Mouse (Mus musculus) liver, embryonic 14.5 days (tissue): ENCODE results near the gene Tns4. TPM values are rescaled to one million over a fixed set of nuclear protein-coding genes. Genes with fewer than 3 reads are reported as not detected.

Experiments
- ATAC-seq: fragments of 200-750 bp; cut with Nextera tagmentation; 2 replicates; pipeline ENCODE4 v1.8.0; 2017; ENCODE audit warnings: moderate number of reproducible peaks, mild to moderate bottlenecking, moderate library complexity; ENCODE audit not compliant: insufficient read depth
- DNase-seq, 3 experiments: peaks; one replicate each; pipeline ENCODE4 v3.0.0-alpha.2; 2012 to 2013; ENCODE audit warnings: low read depth in 3 of 3, low spot score in 3 of 3
- H3K27ac ChIP-seq: fragments of 300-500 bp; sonication (generic); 2 replicates; pipeline ENCODE4 v1.5.1; 2014; ENCODE audit warnings: moderate library complexity, mild to moderate bottlenecking, control low read depth, inconsistent platforms
- H3K27me3 ChIP-seq: fragments of 300-500 bp; sonication (generic); 2 replicates; pipeline ENCODE4 v1.6.1; 2014; ENCODE audit warnings: mild to moderate bottlenecking, low read length, moderate library complexity; ENCODE audit not compliant: control insufficient read depth, insufficient read depth
- H3K36me3 ChIP-seq: fragments of 300-500 bp; sonication (generic); replicated peaks from 2 replicates; pipeline ENCODE4 v1.6.1; 2014; ENCODE audit warnings: low read depth; ENCODE audit not compliant: control insufficient read depth, insufficient read depth
- H3K4me1 ChIP-seq, 2 experiments: fragments of 200-500 bp in 1 of 2; fragments of 300-500 bp in 1 of 2; sonication (generic) in 1 of 2; replicated peaks; 2 replicates each; pipeline ENCODE4 v1.6.1; 2012 to 2014; ENCODE audit warnings: antibody characterized with exemption in 1 of 2, inconsistent platforms in 1 of 2, low read length in 1 of 2; ENCODE audit not compliant: control insufficient read depth in 2 of 2, insufficient read depth in 2 of 2
- H3K4me2 ChIP-seq: fragments of 300-500 bp; sonication (generic); 2 replicates; pipeline ENCODE4 v1.6.1; 2014; ENCODE audit warnings: low read depth, mild to moderate bottlenecking, control low read depth, moderate library complexity
- H3K4me3 ChIP-seq, 2 experiments: fragments of 200-500 bp in 1 of 2; fragments of 300-500 bp in 1 of 2; sonication (generic) in 1 of 2; 2 replicates each; pipeline ENCODE4 v1.5.1; 2012 to 2014; ENCODE audit warnings: low read depth in 2 of 2, low read length in 2 of 2, mild to moderate bottlenecking in 2 of 2, control low read depth in 1 of 2, inconsistent platforms in 1 of 2, moderate library complexity in 1 of 2; ENCODE audit not compliant: insufficient read depth in 1 of 2
- H3K9ac ChIP-seq: fragments of 300-500 bp; sonication (generic); replicated peaks from 2 replicates; pipeline ENCODE4 v1.6.1; 2014; ENCODE audit warnings: mild to moderate bottlenecking, control low read depth, moderate library complexity
- H3K9me3 ChIP-seq: fragments of 300-500 bp; sonication (generic); 2 replicates; pipeline ENCODE4 v1.6.1; 2016; ENCODE audit warnings: low read length, mixed read lengths; ENCODE audit not compliant: control insufficient read depth
- CTCF ChIP-seq: IDR thresholded peaks from 2 replicates; pipeline ENCODE4 v1.5.1; 2016; ENCODE audit warnings: antibody characterized with exemption, low read depth, control low read depth
- EP300 ChIP-seq: IDR thresholded peaks from 2 replicates; pipeline ENCODE4 v1.6.1; 2016; ENCODE audit warnings: antibody characterized with exemption, low read depth
- WGBS: fragments of 180-500 bp; shearing (Covaris S2); extraction: QIAGEN DNeasy Blood & Tissue Kit; methylation state at CpG from one replicate; pipeline ENCODE4 v1.1.7; 2014; ENCODE audit not compliant: insufficient replicate concordance; 5-methylcytosine and 5-hydroxymethylcytosine counted together
- polyA plus RNA-seq, 2 experiments: library from polyadenylated mRNA; depleted of rRNA in 1 of 2; stranded (reverse) in 1 of 2; unstranded in 1 of 2; fragments of >200 nt; fragmentation: Nextera tagmentation in 1 of 2; extraction: Ambion mirVana in 1 of 2; gene quantifications; 2 replicates each; pipeline versions ENCODE4 v1.2.1 to v1.2.3; 2012 to 2014

The Tns4 gene
- polyA plus RNA-seq, 2 experiments, result 0.09 to 0.36 TPM

DNA sequence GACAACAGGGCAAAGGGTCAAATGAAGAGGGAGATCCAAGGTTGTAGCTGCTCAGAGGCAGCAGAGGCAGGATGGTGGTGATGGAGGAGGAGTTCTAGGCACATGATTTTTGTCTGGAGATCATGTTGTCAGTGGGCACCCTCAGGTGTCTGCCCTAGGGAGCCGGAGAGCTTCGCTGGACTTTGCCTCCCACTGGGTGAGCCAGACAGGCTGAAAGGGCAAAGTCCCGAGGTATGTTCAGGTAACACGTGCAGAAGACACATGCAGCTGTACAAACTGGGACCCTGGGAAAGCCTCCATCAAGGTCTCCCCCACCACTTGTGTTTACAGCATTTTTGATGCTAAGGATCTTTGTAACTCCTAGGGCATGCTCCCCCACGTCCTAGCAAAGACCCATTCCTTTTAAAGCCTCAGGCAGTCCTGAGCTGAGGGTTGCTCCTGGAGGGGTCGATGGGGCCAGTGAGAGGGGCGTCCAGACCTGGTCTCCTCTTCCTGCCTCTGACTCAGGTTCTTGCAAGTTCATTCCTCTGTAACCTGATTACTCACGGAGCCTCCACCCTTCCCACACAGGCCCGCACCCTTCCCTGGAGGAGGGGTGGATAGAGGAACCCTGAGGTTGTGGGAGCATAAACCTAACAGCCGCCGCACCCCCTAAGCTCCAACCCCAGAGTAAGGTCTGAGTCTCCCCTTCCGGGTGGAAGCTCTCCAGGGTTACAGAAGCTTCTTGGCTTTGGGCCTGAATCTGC, 17.0 kb upstream of the Tns4 start:
- TF ChIP-seq EP300 (no peak), CTCF (no peak)
- Histone ChIP-seq H3K27ac (no peak overlapping the region), H3K9me3 (no peaks in the 10 kb centered on the region), H3K36me3 (no peaks in the 10 kb centered on the region), H3K9ac (no peak overlapping the region), H3K4me1 (peaks cover 0 to 24% of the 10 kb centered on the region in 2 experiments; a peak in 2 of 4 replicates), H3K27me3 (no peaks in the 10 kb centered on the region), H3K4me2 (no peak overlapping the region), H3K4me3 (no peak overlapping the region)
- ATAC-seq, result no peak
- DNase-seq, result no peak
- 34% methylated on average over 12 of the region's 12 CpGs for WGBS

DNA sequence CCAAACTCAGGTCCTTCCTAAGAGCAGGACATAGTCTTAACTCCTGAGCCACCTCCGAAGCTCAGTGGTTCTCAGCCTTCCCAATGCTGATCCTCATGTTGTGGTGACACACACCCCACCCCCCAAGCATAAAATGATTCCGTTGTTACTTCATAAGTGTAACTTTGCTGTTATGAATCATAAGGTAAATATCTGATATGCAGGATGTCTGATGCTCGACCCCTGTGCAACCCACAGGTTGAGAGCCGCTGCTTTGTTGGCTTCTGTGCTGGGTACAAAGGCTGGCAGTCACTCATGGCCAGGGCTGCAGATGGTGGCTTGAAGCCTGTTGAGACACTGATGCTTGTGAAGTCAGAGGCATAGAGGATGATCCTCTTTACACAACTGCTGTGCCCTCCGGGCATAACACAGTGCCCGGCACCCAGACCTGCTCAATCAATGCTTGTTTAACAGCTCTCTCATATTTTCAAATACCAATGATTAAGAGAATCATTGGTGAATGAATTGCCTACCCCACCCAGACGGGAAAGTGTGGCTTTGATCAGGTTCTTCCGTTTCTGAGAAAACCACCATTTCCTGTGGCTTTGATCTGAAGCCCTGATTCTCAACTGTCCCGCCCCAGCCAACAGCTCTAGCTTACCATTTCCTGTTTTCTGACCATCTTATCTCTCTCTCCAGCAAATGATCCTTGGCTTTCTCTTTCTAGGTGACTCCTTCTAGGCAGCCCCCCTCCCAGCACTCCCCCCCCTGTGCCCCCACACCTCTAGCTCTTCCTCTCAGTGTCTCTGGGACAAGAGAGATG, 15.7 kb upstream of the Tns4 start:
- Histone ChIP-seq H3K36me3 (no peaks in the 10 kb centered on the region), H3K27ac (no peak overlapping the region), H3K4me3 (no peak overlapping the region), H3K9ac (no peak overlapping the region), H3K4me2 (no peak overlapping the region), H3K9me3 (no peaks in the 10 kb centered on the region), H3K4me1 (peaks cover 0 to 24% of the 10 kb centered on the region in 2 experiments; a peak in 2 of 4 replicates), H3K27me3 (no peaks in the 10 kb centered on the region)
- no peak for DNase-seq
- WGBS, result 21% methylated on average over 9 of the region's 9 CpGs
- ATAC-seq, result no peak
- TF ChIP-seq EP300 (no peak), CTCF (no peak)

DNA sequence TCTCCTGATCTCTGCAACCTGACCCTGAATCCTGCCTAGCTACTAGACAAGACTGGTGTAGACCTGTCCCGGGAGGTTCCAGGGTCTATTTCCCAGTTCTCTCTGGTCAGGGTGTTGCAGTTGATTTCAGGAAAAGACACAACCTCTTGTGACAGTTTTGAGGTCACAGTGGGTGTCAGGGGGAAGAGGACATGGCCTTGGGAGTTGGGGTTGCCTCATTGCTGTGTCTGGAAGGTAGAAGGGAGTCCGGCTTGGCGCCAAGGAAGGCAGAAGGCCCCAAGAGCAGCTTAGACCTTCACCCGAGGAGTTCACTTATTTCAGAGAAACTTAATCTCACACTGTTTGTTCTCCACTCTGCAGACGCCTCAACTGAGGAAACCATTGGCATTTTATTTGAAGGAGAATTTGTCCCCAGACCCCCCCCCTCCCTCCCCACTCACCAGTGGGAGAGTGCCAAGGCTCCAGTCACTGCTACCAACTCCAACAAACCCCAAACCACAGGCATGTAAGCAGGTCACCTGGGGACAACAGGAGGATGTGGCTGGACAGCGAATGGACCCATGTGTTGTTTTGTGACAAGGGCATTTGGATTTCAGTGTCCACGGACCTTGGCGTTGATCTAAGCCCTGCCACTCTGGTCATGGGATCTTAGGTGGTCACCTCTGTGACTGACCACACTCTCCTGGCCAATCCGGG, 13.6 kb upstream of the Tns4 start:
- H3K27me3 ChIP-seq, result no peaks in the 10 kb centered on the region
- H3K4me2 ChIP-seq, result no peak overlapping the region
- WGBS, result 55% methylated on average over 9 of the region's 9 CpGs
- no peaks in the 10 kb centered on the region for H3K9me3 ChIP-seq
- TF ChIP-seq CTCF (no peak), EP300 (no peak)
- ATAC-seq, result no peak
- no peak overlapping the region for H3K27ac ChIP-seq
- H3K36me3 ChIP-seq, result no peaks in the 10 kb centered on the region
- DNase-seq, result no peak
- no peak overlapping the region for H3K4me3 ChIP-seq
- no peak overlapping the region for H3K9ac ChIP-seq
- peaks cover 0 to 24% of the 10 kb centered on the region in 2 experiments; a peak in 2 of 4 replicates for H3K4me1 ChIP-seq

DNA sequence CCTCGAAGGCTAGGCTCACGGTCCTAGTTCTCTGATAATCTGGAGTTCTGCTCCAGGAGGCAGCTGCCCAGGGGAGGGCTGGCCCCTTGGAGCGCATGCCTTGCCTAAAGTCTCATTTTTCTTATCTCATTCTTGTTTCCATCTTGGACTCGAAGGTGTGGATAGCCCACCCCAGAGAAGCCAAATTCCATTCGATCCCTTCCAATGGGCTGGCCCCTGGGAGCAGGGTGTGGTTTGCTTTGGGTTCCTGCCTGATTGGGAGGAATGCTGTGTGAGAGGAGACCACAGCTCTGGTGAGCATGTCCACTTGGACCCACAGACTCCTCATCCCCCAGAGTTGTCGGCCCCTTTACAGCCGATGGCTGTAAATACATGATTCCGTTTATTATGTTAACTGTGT, 12.6 kb upstream of the Tns4 start:
- Histone ChIP-seq H3K27me3 (no peaks in the 10 kb centered on the region), H3K9ac (no peak overlapping the region), H3K36me3 (no peaks in the 10 kb centered on the region), H3K9me3 (no peaks in the 10 kb centered on the region), H3K4me1 (peaks cover 0 to 19% of the 10 kb centered on the region in 2 experiments; a peak in 2 of 4 replicates), H3K4me2 (no peak overlapping the region), H3K27ac (no peak overlapping the region), H3K4me3 (no peak overlapping the region)
- 49% methylated on average over 8 of the region's 8 CpGs for whole genome bisulfite sequencing
- ATAC-seq (no peak), DNase-seq (no peak)
- TF ChIP-seq CTCF (no peak), EP300 (no peak)
